ENCODE assay signal across 8 mouse cellular contexts in the genomic region with DNA sequence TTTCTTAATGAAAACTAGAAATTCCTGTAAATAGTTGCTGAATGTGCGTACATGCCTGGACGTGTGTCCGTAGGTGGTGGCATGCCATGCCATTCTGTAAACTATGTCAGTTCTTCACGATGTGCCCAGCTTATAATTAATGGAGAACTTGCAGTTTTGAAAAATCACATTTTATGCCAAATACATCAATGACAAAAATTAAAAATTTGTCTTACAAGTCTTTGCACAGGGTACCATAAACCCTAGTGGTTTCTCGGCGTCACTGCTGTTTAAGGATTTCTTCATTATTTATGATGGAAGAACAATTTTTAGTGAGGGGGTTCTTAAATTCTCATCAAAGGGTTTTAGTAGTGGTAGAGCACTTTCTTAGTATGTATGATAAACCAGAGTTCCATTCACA. TPM values are rescaled to one million over a fixed set of nuclear protein-coding genes. Genes with fewer than 3 reads are reported as not detected.
DNase-seq lines count a peak whose midpoint lies in the region; ATAC-seq lines count a peak whose summit lies in the region.

No protein-coding gene starts in this region.

- peak overlapping the region; percentile 73 for H3K4me2 ChIP-seq in heart, embryonic 14.5 days (ENCODE audit: low read length)

- no peak for ATAC-seq in heart, embryonic 14.5 days (ENCODE audit: insufficient number of reproducible peaks, insufficient read depth, low FRiP score, low read depth)

- H3K4me1 ChIP-seq in heart, embryonic 14.5 days (ENCODE audit: control insufficient read depth in 2 of 2, insufficient read depth in 2 of 2, low read length in 2 of 2), result peaks cover 0 to 6% of the 10 kb centered on the region in 2 experiments; a peak in 2 of 4 replicates
- peaks cover 15% of the 10 kb centered on the region for H3K4me1 ChIP-seq in midbrain, embryonic 10.5 days

- no peaks in the 10 kb centered on the region for H3K9me3 ChIP-seq in heart, embryonic 14.5 days (ENCODE audit: control insufficient read depth, low read length)
- peaks cover 10% of the 10 kb centered on the region; the same call in 1 of the 2 replicates for H3K9me3 ChIP-seq in midbrain, embryonic 10.5 days (replicated peaks)

- H3K9ac ChIP-seq in heart, embryonic 14.5 days (ENCODE audit: low read length), result peak overlapping the region; percentile 94

- peak overlapping the region in 1 of 2 experiments; percentile 95; a peak in 1 of 4 replicates for H3K27ac ChIP-seq in heart, embryonic 14.5 days (replicated peaks in 1 of 2; ENCODE audit: control insufficient read depth in 1 of 2, insufficient read depth in 1 of 2, low read depth in 2 of 2, low read length in 2 of 2)
- peak overlapping the region; percentile 96 for H3K27ac ChIP-seq in midbrain, embryonic 10.5 days (replicated peaks)

- H3K36me3 ChIP-seq in heart, embryonic 14.5 days (ENCODE audit: control insufficient read depth, insufficient read depth, low read length), result peaks cover 3% of the 10 kb centered on the region
- peaks cover 19% of the 10 kb centered on the region for H3K36me3 ChIP-seq in midbrain, embryonic 10.5 days

- no peak for DNase-seq in heart, postnatal 36 days
- DNase-seq in ZHBTc4 (ENCODE audit: low read depth, low spot score), result peak; percentile 19
- peak; percentile 31 for DNase-seq in forelimb bud, embryonic 11.5 days (ENCODE audit: low read depth, low spot score)
- no peak for DNase-seq in midbrain, embryonic 10.5 days (ENCODE audit: low spot score)
- DNase-seq in urinary bladder, postnatal 36 days (ENCODE audit: low spot score in 2 of 2), result no peak
- no peak for DNase-seq in layer of hippocampus, postnatal 36 days
- DNase-seq in cerebellum, adult 11 months, result no peak

- 43% methylated on average over 6 of the region's 6 CpGs for WGBS in heart, embryonic 14.5 days
- 51% methylated on average over 6 of the region's 6 CpGs for WGBS in midbrain, embryonic 10.5 days

- no peaks in the 10 kb centered on the region for H3K27me3 ChIP-seq in heart, embryonic 14.5 days (ENCODE audit: control insufficient read depth, insufficient read depth, low read length)
- H3K27me3 ChIP-seq in midbrain, embryonic 10.5 days (ENCODE audit: low read depth, poor library complexity, severe bottlenecking), result no peaks in the 10 kb centered on the region

- intact Hi-C loops in heart, postnatal 36 days (cut with DNase I), result loop anchor here (5.0 kb wide), 1 partner anchor 46 kb away; a partner anchor contains a TSS

- peak overlapping the region; percentile 88 to 92; a peak in 3 of 4 replicates for H3K4me3 ChIP-seq in heart, embryonic 14.5 days (ENCODE audit: control insufficient read depth in 1 of 2, insufficient read depth in 1 of 2, low read depth in 1 of 2, low read length in 2 of 2)
- peak overlapping the region; percentile 79 for H3K4me3 ChIP-seq in midbrain, embryonic 10.5 days

RNA-seq across cellular contexts. Expression of a gene that starts 1.2 kb away (rescaled TPM):
- 13.7 and 16.4 TPM in 2 replicates for polyA plus RNA-seq in heart, embryonic 14.5 days (2014; fragmentation: Nextera tagmentation; extraction: Ambion mirVana)
- 10 to 100 TPM; 16.6 to 17.1 TPM for total RNA-seq in heart, postnatal 36 days (2021)
- polyA plus RNA-seq in midbrain, embryonic 10.5 days (2016; fragmentation: Nextera tagmentation; extraction: Ambion mirVana), result 29.0 and 32.8 TPM in 2 replicates
- 10 to 100 TPM; 19.8 to 21.5 TPM for total RNA-seq in layer of hippocampus, postnatal 36 days (2021)

RNA-seq across cellular contexts. Expression of a gene that starts 29.9 kb away (rescaled TPM):
- polyA plus RNA-seq in heart, embryonic 14.5 days (2014; fragmentation: Nextera tagmentation; extraction: Ambion mirVana), result 12.2 and 15.3 TPM in 2 replicates
- total RNA-seq in heart, postnatal 36 days (2021), result 10 to 100 TPM; 11.1 to 12.8 TPM
- polyA plus RNA-seq in midbrain, embryonic 10.5 days (2016; fragmentation: Nextera tagmentation; extraction: Ambion mirVana), result 22.5 and 24.7 TPM in 2 replicates
- total RNA-seq in layer of hippocampus, postnatal 36 days (2021), result 10 to 100 TPM; 34.9 to 39.8 TPM

RNA-seq across cellular contexts. Expression of a gene that starts 30.1 kb away (rescaled TPM):
- 44.6 and 48.8 TPM in 2 replicates for polyA plus RNA-seq in heart, embryonic 14.5 days (2014; fragmentation: Nextera tagmentation; extraction: Ambion mirVana)
- 10 to 100 TPM; 20.7 to 21.3 TPM for total RNA-seq in heart, postnatal 36 days (2021)
- 56.1 and 64.6 TPM in 2 replicates for polyA plus RNA-seq in midbrain, embryonic 10.5 days (2016; fragmentation: Nextera tagmentation; extraction: Ambion mirVana)
- 10 to 100 TPM; 10.1 to 10.8 TPM for total RNA-seq in layer of hippocampus, postnatal 36 days (2021)

RNA-seq across cellular contexts. Expression of a gene that starts 46.5 kb away (rescaled TPM):
- 66.1 and 69.7 TPM in 2 replicates for polyA plus RNA-seq in heart, embryonic 14.5 days (2014; fragmentation: Nextera tagmentation; extraction: Ambion mirVana)
- total RNA-seq in heart, postnatal 36 days (2021), result 1 to 10 TPM; 6.3 to 9.2 TPM
- polyA plus RNA-seq in midbrain, embryonic 10.5 days (2016; fragmentation: Nextera tagmentation; extraction: Ambion mirVana), result 105 and 118 TPM in 2 replicates
- total RNA-seq in layer of hippocampus, postnatal 36 days (2021), result 10 to 100 TPM; 11.0 to 11.3 TPM

Comparison
In these comparisons a context has a peak if more than half of its experiments do, and no peak if none do; other contexts are left out.
1. DNase-seq: peak in ZHBTc4 (single experiment) and forelimb bud, embryonic 11.5 days (single experiment); none in heart, postnatal 36 days (0 of 2), midbrain, embryonic 10.5 days (single experiment), urinary bladder, postnatal 36 days (0 of 2), layer of hippocampus, postnatal 36 days (0 of 2) and cerebellum, adult 11 months (single experiment).